Mouse (Mus musculus) gastrocnemius, postnatal 36 days (tissue): ENCODE results near the gene Ctnna3. TPM values are rescaled to one million over a fixed set of nuclear protein-coding genes. Genes with fewer than 3 reads are reported as not detected.
"Not testable (repeated sequence)": the region's sequence is repeated elsewhere in the genome, so short reads cannot be mapped to it uniquely, and the experiment has no call there.

Experiments
- DNase-seq, 2 experiments: peaks; one replicate each; pipeline ENCODE4 v3.0.0; 2022
- intact Hi-C: fragments of 180-260 bp; cut with DNase I; formaldehyde crosslinking; loops from one replicate; pipeline ENCODE4 v1.15.1; 2025
- total RNA-seq, 2 experiments: library from RNA; stranded (reverse); gene quantifications; 2 replicates each; pipeline ENCODE4 v1.2.3; 2021

The Ctnna3 gene
- total RNA-seq, 2 experiments from 2014 or later = 17.1 to 18.3 TPM

DNA sequence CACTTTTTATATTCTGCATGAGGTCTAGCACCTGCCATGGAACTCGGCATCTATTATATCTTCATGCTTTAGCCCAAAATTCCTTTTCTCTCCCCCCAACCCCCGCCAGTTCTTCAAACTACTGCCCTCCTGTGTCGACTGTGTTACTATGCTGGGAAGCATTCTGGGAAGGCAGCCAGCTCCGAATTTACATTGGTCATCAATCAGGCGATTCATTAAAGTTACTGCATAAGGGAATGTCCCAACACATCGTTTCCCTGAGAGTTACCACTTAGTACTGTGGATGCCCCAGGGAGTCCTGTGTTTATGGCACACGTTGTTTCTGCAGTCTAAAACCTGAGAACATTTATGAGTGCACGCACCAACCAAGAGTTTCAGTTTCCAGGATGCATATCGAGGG lies 1288.1 kb downstream of the Ctnna3 start:
- intact Hi-C loops = no loop called here
- no peak for DNase-seq

DNA sequence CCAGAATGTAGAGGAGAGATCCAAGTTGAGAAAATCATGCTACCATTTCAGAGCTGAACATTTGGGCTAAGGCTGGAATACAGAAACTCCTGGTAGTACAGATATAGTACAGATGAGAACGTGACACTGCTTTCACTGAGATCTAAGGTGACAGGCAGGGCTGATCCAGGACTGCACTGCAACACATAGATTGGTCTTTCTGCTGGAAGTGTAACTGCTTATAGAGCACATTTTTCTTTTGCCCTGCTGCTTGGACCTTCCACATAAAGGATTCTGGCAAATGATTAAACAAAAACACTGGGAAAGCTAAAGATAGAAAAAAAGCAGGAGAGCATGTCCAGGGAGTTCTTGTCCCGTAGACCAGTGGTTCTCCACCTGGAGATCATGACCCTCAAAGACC lies 1305.8 kb downstream of the Ctnna3 start:
- intact Hi-C loops = no loop called here
- no peak for DNase-seq

DNA sequence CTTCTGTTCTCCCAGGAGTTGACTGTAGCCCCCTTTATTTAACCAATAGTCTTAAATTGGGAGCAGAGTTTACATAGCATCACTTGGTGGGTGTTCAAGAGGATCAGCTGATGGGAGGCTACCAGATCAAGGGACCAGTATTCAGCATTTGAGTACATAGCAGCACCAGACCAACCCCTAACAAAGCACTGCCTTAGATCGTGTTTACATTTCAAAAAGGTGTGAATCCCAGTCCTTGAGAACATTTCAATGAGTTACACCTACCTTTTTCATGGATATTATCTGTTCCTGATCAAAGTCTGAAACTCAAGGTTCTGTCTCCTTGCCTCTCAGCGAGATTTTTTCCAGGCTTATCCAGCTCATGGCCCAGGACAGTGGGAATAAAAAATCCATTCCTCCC lies 1306.7 kb downstream of the Ctnna3 start:
- DNase-seq = no peak
- intact Hi-C loops = no loop called here

DNA sequence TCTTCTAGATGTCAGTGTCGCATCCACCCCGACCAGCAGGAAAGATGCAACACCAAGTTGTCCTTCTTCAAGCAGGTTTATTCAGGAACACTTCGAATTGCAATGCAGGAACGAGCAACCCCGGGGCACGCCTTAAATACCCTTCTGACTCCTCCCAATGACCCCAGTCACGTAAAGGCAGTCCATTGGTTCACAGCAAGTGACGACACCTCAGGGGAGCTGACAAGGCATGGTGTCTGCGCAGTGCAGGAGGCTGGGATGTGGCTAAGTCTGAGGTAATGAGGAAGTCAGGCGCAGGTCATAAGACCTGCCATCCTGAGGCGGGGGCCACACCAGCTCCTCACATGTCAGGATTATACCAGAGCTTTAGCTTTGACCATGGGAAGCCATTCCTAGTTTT lies 1311.8 kb downstream of the Ctnna3 start:
- DNase-seq, intact Hi-C loops: not testable (repeated sequence)

DNA sequence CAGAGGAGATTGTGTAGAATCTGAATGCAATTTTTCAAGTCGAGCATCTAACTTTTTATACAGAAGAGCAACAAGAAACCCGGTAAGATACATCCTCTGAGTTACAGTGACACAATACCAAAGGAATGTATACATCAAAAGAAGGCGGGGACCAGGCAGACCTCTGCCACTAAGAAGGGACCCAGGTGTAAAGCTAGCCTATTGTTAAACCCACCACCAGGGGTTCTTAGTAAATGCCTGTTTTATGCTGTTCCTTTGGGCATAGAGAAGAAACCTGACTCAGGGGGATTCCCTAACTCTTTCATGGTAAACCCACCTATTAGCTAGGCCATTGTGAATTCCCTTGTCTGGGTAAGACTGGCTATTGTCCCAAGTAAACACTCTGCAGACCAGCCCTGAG lies 1314.2 kb downstream of the Ctnna3 start:
- DNase-seq, intact Hi-C loops: not testable (repeated sequence)

DNA sequence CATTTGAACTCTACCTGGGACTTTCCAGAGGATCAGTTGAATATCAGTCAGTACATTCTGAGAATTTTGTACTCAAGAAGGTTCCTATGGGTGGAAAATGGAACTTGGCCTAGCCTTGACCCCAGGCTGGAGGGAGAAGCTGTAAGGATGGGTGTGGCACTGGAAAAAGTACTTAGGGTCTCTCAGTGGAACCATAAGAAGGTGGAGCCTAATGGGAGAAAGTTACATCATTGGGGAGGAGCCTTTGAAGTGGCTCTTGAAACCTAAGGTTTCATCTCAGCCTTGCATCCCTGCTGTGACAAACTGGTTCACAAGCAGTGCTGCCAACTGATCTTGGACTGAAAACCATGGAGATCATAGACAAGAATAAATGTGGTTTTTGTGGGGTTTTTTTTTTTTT lies 1318.8 kb downstream of the Ctnna3 start:
- intact Hi-C loops = no loop called here
- DNase-seq = no peak

DNA sequence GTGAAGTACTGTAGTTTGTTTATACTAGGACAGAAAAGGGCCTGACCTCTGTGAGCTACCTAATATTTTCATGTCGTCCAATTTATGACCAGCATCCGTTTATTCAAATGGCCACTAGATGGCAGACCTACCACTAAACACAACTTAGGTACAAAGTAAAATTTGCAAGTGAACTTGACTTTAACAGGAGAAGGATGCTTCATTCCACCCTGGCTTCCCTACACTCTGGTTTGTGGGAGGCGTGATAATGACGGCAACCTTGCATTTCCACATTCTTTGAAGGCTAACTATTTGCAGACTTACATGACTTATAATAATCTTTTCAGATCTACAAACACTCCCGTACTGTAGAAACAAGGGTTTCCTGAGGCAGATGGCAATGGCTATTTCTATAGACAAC lies 1320.9 kb downstream of the Ctnna3 start:
- DNase-seq = no peak
- intact Hi-C loops = no loop called here

DNA sequence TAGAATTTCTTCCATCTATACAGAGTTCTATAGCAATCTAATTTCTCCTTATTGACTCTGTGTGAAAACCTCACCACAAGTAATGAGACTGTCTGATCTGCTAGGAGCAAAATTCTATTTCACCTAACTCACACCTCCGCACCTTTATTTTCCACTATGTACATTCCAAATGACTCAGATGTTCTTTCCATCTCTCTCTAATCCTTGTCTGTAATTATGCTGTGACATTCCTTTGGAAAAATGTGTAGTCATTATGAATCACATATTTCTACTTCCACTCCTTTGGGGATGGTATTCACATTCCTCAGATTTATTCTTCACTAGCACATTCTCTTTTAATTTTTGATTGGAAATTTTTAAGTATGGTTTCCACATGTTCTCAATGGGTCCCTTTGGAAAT lies 1406.4 kb downstream of the Ctnna3 start:
- intact Hi-C loops = no loop called here
- no peak for DNase-seq

DNA sequence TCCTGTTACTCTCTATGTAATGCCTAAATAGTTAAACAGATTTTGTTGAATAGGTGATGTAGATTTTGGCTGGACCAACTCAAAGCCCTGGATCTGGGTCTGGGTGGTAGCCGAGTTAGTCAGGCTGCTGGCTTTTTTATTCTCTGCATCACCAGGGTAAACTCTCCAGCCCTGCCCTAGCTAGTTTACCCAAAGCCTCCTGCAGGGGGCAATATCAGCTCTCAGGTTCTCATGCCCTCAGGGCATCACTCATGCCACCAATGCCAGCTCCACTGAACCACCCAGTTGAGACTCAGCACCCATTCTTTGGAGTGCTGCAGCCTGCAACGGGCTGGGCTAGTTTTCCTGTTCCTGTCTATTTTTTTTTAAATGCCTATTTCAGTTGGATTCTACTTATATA lies 1431.5 kb downstream of the Ctnna3 start:
- intact Hi-C loops = no loop called here
- DNase-seq = no peak

DNA sequence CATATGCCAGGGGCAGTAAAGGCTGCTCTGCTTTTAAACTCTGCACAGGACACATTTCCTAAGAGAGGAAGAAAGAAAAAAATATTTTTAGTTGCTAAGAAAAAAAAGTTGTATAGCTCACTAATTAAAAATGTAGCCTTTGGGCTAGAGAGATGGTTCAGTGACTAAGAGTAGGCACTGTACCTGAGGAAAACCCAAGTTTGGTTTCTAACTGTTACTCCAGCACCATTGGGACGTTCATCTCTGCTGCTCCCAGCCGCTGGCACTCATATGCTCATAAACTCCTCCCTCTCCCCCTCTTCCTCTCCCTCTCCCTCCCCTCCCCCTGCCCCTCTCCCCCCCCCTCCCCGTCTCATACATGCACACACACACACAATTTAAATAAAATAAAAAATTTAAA lies 1441.0 kb downstream of the Ctnna3 start:
- intact Hi-C loops = no loop called here

DNA sequence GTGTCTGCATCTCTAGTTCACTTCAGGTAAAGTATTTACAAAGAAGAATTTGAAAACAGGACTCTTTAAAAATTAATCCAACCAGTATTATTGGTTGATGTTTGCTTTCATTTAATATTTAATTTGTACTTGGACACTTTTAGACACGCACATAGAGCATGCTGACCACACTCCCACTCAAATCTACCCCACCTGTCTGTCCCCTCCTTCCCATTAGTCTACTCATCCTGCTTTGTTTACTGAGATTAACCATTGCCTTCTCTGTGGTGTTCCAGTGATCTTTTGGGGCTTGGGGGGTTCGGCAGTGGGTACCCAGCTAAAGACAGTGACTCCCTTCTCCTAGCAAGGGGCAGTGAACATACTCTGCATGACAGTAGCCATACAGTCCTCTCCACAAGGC lies 1446.6 kb downstream of the Ctnna3 start:
- no peak for DNase-seq

More for the DNA sequence above, 1441.0 kb downstream of the Ctnna3 start:
- DNase-seq = no peak

DNA sequence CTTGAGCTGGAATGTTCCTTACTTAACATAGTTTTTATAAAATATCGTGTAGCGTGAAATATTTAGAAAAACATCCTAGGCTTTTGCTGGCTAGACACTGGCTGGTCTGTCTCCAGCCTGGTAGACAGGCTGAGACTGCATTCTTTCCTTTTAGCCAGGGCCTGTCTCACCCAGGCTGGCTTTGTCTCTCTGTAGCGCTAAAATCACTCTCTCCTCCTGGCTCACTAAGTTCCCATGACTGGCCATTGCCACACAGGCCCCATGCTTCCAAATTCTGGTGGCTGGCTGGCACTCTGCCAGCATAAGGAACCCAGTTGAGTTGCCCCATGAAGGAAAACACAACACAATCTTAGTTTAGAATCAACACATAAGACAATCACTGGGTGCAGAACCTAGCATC lies 1450.0 kb downstream of the Ctnna3 start:
- no peak for DNase-seq
- intact Hi-C loops = no loop called here

More for the DNA sequence above, 1446.6 kb downstream of the Ctnna3 start:
- intact Hi-C loops = no loop called here

DNA sequence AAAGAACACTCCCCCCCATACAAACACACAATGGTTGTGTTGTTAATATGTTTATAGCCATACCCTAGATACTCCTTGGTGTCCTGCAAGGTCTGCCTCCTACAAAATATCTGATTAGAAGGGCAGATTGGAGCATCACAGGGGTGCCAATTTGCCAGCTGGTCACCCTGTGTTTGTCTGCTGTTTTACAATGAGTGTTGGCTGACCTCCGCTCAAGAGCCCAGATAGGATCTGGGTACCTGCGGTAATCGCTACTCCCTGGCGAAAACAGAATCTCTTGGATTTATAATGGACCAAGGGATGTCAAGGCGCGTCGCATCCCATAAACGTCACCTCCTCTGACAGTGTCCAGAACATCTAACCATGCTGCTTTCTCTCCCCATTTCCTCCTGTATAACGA lies 1457.0 kb downstream of the Ctnna3 start:
- DNase-seq = no peak
- intact Hi-C loops = no loop called here

DNA sequence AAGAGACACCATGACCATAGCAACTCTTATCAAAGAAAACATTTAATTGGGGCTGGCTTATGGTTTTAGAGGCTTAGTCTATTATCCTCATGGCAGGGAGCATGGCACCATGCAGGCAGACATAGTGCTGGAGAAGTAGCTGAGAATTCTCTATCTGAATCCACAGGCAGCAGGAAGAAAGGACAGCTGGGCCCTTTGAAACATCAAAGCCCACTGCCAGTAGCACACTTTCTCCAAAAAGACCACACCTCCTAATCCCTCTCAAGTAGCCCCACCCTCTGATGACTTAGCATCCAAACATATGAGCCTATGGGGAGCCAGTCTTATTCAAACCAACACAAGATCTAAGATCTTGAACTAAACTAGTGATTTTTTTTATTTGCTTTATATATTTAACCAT lies 1462.6 kb downstream of the Ctnna3 start:
- DNase-seq = no peak
- intact Hi-C loops = no loop called here

DNA sequence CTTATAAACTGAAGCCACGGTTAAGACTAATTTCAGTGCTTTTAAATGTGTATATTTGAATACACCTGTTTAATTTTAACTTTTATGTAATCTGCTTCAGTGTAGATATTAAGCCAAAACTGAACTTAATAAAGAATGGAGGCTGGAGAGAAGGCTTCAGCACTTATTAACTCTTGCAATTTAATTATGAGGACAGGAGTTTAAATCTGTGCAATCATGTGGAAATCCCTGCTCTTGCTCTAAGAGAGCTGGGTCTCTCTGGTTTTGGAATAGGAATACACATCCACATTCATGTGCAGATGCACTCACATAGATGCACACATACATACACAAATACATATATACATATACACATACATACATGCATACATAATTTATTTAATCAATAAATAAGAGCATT lies 1468.8 kb downstream of the Ctnna3 start:
- intact Hi-C loops = no loop called here
- no peak for DNase-seq

DNA sequence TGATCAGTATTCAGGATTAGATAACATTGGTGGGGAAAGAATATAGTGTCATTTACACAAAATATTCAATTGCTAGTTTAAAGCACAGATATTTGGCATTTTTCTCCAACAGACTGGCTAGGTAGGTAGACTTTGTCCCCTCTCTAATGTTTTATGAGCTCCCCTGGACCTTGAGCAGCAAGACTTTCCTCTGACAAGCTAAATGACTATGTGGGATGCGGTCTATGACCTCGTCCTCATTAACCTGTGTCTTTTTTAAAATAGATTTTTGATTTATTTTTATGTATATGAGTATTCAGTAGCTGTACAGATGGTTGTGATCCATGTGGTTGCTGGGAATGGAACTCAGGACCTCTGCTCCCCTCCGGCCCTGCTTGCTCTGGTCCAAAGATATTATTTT lies 1471.8 kb downstream of the Ctnna3 start:
- intact Hi-C loops = no loop called here
- DNase-seq = no peak

DNA sequence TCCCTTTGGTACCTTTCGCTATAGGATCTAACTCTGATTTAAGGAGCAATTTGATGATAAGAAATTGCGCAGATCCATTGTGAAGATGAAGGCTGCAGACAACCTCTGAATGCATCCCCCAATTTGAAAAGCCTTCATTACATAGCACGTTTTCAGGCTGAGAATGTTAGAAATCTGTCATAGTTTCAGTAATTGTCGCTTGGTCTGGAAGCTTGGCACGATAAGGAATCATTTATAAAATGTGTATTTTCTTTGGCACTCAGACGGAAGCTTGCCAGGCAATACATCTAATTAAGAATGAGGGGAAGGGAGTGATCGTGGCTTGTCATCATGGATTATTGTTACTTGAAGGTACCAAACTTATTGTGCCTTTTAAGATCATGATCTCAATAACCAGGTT lies 1511.1 kb downstream of the Ctnna3 start:
- DNase-seq = no peak
- intact Hi-C loops = no loop called here

DNA sequence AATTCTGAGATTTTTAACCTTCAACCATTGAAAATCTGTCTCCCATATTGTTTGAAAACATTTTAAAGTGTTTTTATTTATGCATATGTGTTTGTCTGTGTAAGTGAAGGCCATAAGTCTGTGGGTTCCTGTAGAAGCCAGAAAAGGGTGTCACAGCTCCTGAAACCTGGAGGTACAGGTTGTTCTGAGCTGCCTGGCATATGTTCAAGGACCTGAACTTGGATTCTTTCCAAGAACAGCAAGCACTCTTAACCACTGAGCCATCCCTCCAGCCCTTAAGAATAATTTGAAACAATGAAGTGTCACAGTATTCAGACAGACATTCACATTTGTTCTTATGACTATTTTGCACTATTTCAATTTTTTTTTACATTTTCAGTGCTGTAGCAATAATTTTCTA lies 1528.5 kb downstream of the Ctnna3 start:
- DNase-seq = no peak
- intact Hi-C loops = no loop called here

DNA sequence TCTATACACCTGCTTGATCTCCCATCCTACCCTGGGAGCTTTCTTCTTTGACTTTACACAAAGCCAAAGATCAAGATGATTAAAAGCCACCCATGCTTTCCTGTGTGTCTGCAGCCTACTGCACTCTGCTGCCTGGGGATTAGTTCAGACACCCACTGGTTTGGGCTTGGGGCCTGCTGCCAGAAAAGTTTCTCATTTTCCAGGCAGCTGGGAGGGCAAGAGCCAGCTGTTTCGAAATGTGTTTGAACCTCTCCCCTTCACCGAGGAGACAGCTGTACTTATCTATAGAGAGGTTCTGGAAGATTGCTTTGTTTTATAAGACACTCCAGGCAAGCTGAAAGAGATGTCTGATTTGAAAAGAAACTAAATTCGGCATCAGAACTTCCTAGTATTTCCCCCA lies 1563.0 kb downstream of the Ctnna3 start:
- intact Hi-C loops = no loop called here
- DNase-seq = no peak

DNA sequence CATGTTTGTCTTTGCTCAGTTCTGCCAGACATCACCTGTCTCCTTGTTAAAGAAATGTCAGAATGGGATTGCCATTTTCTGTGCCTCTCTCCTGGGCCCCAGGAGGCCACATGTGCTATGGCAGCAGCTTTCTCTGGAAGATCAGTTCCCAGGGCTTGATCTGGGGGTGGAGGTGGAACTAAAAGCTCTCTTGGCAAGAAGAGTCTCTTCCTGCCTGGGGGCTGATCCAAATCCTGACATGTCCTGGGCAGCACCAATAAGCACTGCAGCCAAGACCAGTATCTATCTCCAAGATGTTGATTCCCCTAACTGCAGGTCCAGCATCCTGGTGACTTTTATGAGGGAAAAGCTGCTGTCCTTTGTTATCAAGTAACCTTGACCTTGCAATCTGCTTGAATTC lies 1583.6 kb downstream of the Ctnna3 start:
- intact Hi-C loops = no loop called here
- DNase-seq = no peak

DNA sequence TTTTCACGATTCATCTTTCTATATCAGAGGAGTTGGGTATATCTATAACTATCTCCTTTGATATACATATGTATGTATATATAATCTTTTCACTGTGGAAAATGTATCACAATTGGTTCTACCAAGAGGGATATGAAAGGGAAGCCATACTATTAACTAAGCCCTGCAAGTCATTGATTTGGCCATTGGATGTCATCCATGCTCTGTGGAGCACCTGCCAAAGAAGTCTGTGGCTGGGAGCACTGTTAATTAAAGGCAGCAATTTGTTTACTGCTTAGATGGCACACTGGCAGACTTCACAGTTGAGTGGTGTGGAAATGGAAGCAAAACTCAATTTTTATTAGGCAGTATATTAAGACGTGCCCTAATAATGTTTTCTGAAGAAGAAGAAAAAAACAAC lies 1592.8 kb downstream of the Ctnna3 start:
- intact Hi-C loops = no loop called here

DNA sequence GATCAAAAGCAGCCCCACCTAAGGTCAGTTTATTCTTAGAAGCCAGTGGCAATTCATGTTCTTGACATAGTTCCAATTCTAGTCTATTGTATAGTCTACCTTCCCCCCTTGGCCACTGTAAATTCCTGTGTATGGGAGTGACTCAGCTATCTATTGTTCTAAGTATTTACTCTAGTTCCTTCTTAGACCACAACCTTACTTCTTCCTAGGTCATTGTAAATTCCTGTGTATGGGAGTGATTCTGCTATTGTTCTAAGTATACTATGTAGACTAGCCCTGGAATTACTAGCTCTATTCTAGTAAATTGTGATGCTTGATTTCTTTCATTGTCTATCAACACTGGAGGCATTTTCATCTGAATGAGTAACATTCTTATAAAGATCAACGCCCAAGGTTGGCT lies 1603.6 kb downstream of the Ctnna3 start:
- intact Hi-C loops, DNase-seq: not testable (repeated sequence)

More for the DNA sequence above, 1592.8 kb downstream of the Ctnna3 start:
- no peak for DNase-seq
